Mouse (Mus musculus) heart, postnatal 0 days (tissue): ENCODE measurements around the gene Ly9.

Source experiments
- CTCF ChIP-seq: IDR thresholded peaks from 2 replicates; pipeline ENCODE4 v1.5.1; 2016; ENCODE audit warnings: antibody characterized with exemption, control low read depth, low read depth
- EP300 ChIP-seq: IDR thresholded peaks from 2 replicates; pipeline ENCODE4 v1.6.1; 2016; ENCODE audit warnings: antibody characterized with exemption, low read depth

GRCm38 (mm10) chr1:171619645-171620044, 12.4 kb upstream of the Ly9 start:
- TF ChIP-seq CTCF = no peak
- TF ChIP-seq EP300 = no peak
